Mouse (Mus musculus) spleen, adult 2 months (tissue): ENCODE data around the gene Arid4a.

Experiments
- CTCF ChIP-seq: fragments of 200-500 bp; IDR thresholded peaks from 2 replicates; pipeline ENCODE4 v1.5.1; 2011; ENCODE audit warnings: mild to moderate bottlenecking, inconsistent platforms; ENCODE audit not compliant: insufficient read depth, insufficient read length, insufficient replicate concordance; ENCODE audit errors: extremely low read depth
- POLR2A ChIP-seq: fragments of 200-500 bp; IDR thresholded peaks from 2 replicates; pipeline ENCODE4 v1.6.1; 2011; ENCODE audit warnings: low read depth, low read length, inconsistent platforms

GRCm38 (mm10) chr12:71036729-71037404, 21.1 kb downstream of the Arid4a start:
- TF ChIP-seq CTCF = no peak
- TF ChIP-seq POLR2A = no peak
